ENCODE assay signal across 26 mouse cellular contexts in genomic region chr10:128641871-128642270, GRCm38 (mm10). TPM values are rescaled to one million over a fixed set of nuclear protein-coding genes. Genes with fewer than 3 reads are reported as not detected.
DNase-seq lines count a peak whose midpoint lies in the region; ATAC-seq and TF ChIP-seq lines count a peak whose summit lies in the region.
"Had no signal": no experiment of that assay in that cellular context is flagged by ENCODE, and none has a peak within 500 bp of the region (broad histone marks: within the 10 kb centered on the region; RNA-seq: fewer than 3 reads in every experiment).

No protein-coding gene starts in this region.

- ATAC-seq in lung, embryonic 16.5 days (ENCODE audit: low read depth): peak; percentile 24; the same call in 1 of the 2 replicates
- ATAC-seq: forebrain, embryonic 13.5 days; hindbrain, postnatal 0 days; midbrain, embryonic 15.5 days had no signal

- no peak overlapping the region for H3K4me3 ChIP-seq in lung, embryonic 16.5 days (ENCODE audit: low read length)
- H3K4me3 ChIP-seq in lung, adult 2 months (replicated peaks; ENCODE audit: extremely low read depth, low read depth, low read length): no peak overlapping the region
- H3K4me3 ChIP-seq: erythroblast, embryonic 14.5 days; forebrain, embryonic 13.5 days; midbrain, embryonic 15.5 days; myocyte had no signal

- peaks cover 10% of the 10 kb centered on the region for H3K4me1 ChIP-seq in lung, embryonic 16.5 days (replicated peaks; ENCODE audit: control insufficient read depth, insufficient read depth, low read length)
- H3K4me1 ChIP-seq in lung, adult 2 months (ENCODE audit: control insufficient read depth, insufficient read depth, low read length): no peaks in the 10 kb centered on the region

- 58% methylated on average over 7 of the region's 7 CpGs for WGBS in lung, embryonic 16.5 days
- 59% methylated on average over 7 of the region's 7 CpGs for WGBS in lung, adult 2 months

- no peaks in the 10 kb centered on the region for H3K9me3 ChIP-seq in lung, embryonic 16.5 days (ENCODE audit: control insufficient read depth, low read length)
- H3K9me3 ChIP-seq: forebrain, embryonic 13.5 days; midbrain, embryonic 15.5 days had no signal

- no peaks in the 10 kb centered on the region for H3K27me3 ChIP-seq in lung, embryonic 16.5 days (ENCODE audit: control insufficient read depth, insufficient read depth, low read depth, low read length)
- H3K27me3 ChIP-seq: CH12.LX; forebrain, embryonic 13.5 days; midbrain, embryonic 15.5 days had no signal

- DNase-seq in adrenal gland, postnatal 14 days: peak; percentile 20
- no peak for DNase-seq in adrenal gland, postnatal 25 days
- peak; percentile 22 for DNase-seq in kidney, adult 18-20 months
- DNase-seq in kidney, adult 11 months: no peak
- DNase-seq in lung, adult 2 months: no peak
- peak; percentile 52 for DNase-seq in ZHBTc4 (ENCODE audit: low read depth, low spot score)
- no peak for DNase-seq in urinary bladder, adult 2 months (ENCODE audit: low spot score)
- DNase-seq: adrenal gland, adult 2 months; cerebellum, adult 9-10 months; gastrocnemius, postnatal 10 days; heart, adult 18-20 months; left cerebral cortex, postnatal 4 days; liver; right cerebral cortex, postnatal 25 days; thymus, postnatal 36 days had no signal

- no peaks in the 10 kb centered on the region for H3K36me3 ChIP-seq in lung, embryonic 16.5 days (ENCODE audit: control insufficient read depth, insufficient read depth, low read length)

- 0 out of 2 replicates have a peak overlapping the region, but pooled peaks have one; percentile 7 for H3K9ac ChIP-seq in lung, embryonic 16.5 days (ENCODE audit: low read length)
- H3K9ac ChIP-seq: forebrain, embryonic 13.5 days; midbrain, embryonic 15.5 days had no signal

- TF ChIP-seq POLR2A in lung, adult 2 months (IDR thresholded peaks at IDR 0.05; ENCODE audit: borderline replicate concordance, extremely low read depth, low read depth, low read length): no peak

- TF ChIP-seq CTCF in lung, adult 2 months (IDR thresholded peaks at IDR 0.05; ENCODE audit: insufficient read depth, low read length): no peak

- no peak overlapping the region for H3K4me2 ChIP-seq in lung, embryonic 16.5 days (ENCODE audit: low read depth, low read length)
- H3K4me2 ChIP-seq: forebrain, embryonic 13.5 days; midbrain, embryonic 15.5 days had no signal

- no peak overlapping the region for H3K27ac ChIP-seq in lung, embryonic 16.5 days (ENCODE audit: low read length)
- H3K27ac ChIP-seq: forebrain, embryonic 13.5 days; hindbrain, postnatal 0 days; kidney, postnatal 0 days; midbrain, embryonic 15.5 days had no signal

RNA-seq across cellular contexts. Expression of gene Ikzf4, which starts 3.9 kb away (rescaled TPM):
- 0.74 and 2.0 TPM in 2 replicates for total RNA-seq in adrenal gland, postnatal 14 days (2021)
- total RNA-seq in adrenal gland, postnatal 25 days (2021): 1.5 and 2.0 TPM in 2 replicates
- 1.4 and 1.6 TPM in 2 replicates for polyA plus RNA-seq in lung, embryonic 16.5 days (2015; fragmentation: Nextera tagmentation; extraction: Ambion mirVana)
- polyA plus RNA-seq in lung, adult 2 months (2012; rRNA removed): 2.7 and 4.4 TPM in 2 replicates
- polyA plus RNA-seq in urinary bladder, adult 2 months (2012; rRNA removed): 1.4 and 2.3 TPM in 2 replicates
- total RNA-seq: common myeloid progenitor, adult 5-6 weeks; megakaryocyte, adult 5-6 weeks; MEL had no signal

RNA-seq across cellular contexts. Expression of gene Rps26, which starts 15.3 kb away (rescaled TPM):
- 748 and 849 TPM in 2 replicates for total RNA-seq in adrenal gland, postnatal 14 days (2021)
- total RNA-seq in adrenal gland, postnatal 25 days (2021): 688 and 827 TPM in 2 replicates
- 720 and 793 TPM in 2 replicates for polyA plus RNA-seq in lung, embryonic 16.5 days (2015; fragmentation: Nextera tagmentation; extraction: Ambion mirVana)
- polyA plus RNA-seq in lung, adult 2 months (2012; rRNA removed): 421 and 530 TPM in 2 replicates
- polyA plus RNA-seq in urinary bladder, adult 2 months (2012; rRNA removed): 1,064 and 1,154 TPM in 2 replicates

RNA-seq across cellular contexts. Expression of gene Suox, which starts 32.0 kb away (rescaled TPM):
- 22.1 and 30.0 TPM in 2 replicates for total RNA-seq in adrenal gland, postnatal 14 days (2021)
- total RNA-seq in adrenal gland, postnatal 25 days (2021): 18.8 and 21.1 TPM in 2 replicates
- polyA plus RNA-seq in lung, embryonic 16.5 days (2015; fragmentation: Nextera tagmentation; extraction: Ambion mirVana): 13.0 and 14.6 TPM in 2 replicates
- 8.9 and 15.3 TPM in 2 replicates for polyA plus RNA-seq in lung, adult 2 months (2012; rRNA removed)
- 19.2 and 21.0 TPM in 2 replicates for polyA plus RNA-seq in urinary bladder, adult 2 months (2012; rRNA removed)

RNA-seq across cellular contexts. Expression of gene Erbb3, which starts 52.4 kb away (rescaled TPM):
- 4.4 and 9.1 TPM in 2 replicates for total RNA-seq in adrenal gland, postnatal 14 days (2021)
- total RNA-seq in adrenal gland, postnatal 25 days (2021): 2.8 and 3.8 TPM in 2 replicates
- polyA plus RNA-seq in lung, embryonic 16.5 days (2015; fragmentation: Nextera tagmentation; extraction: Ambion mirVana): 26.9 and 27.6 TPM in 2 replicates
- polyA plus RNA-seq in lung, adult 2 months (2012; rRNA removed): 20.0 and 24.9 TPM in 2 replicates
- polyA plus RNA-seq in urinary bladder, adult 2 months (2012; rRNA removed): 25.1 and 27.0 TPM in 2 replicates

RNA-seq across cellular contexts. Expression of gene Rab5b, which starts 54.2 kb away (rescaled TPM):
- total RNA-seq in adrenal gland, postnatal 14 days (2021): 91.4 and 96.4 TPM in 2 replicates
- 106 and 124 TPM in 2 replicates for total RNA-seq in adrenal gland, postnatal 25 days (2021)
- 87.9 and 90.6 TPM in 2 replicates for polyA plus RNA-seq in lung, embryonic 16.5 days (2015; fragmentation: Nextera tagmentation; extraction: Ambion mirVana)
- 80.0 and 109 TPM in 2 replicates for polyA plus RNA-seq in lung, adult 2 months (2012; rRNA removed)
- 101 and 107 TPM in 2 replicates for polyA plus RNA-seq in urinary bladder, adult 2 months (2012; rRNA removed)

Comparison
In these comparisons a context has a peak if more than half of its experiments do, and no peak if none do; other contexts are left out.
1. DNase-seq: peak in adrenal gland, postnatal 14 days (single experiment), kidney, adult 18-20 months (single experiment) and ZHBTc4 (single experiment); none in adrenal gland, postnatal 25 days (single experiment), kidney, adult 11 months (single experiment), lung, adult 2 months (single experiment) and urinary bladder, adult 2 months (single experiment).